Mouse (Mus musculus) lung, embryonic 15.5 days (tissue): ENCODE results near the gene Havcr2. TPM values are rescaled to one million over a fixed set of nuclear protein-coding genes. Genes with fewer than 3 reads are reported as not detected.
"Not testable (repeated sequence)": the region's sequence is repeated elsewhere in the genome, so short reads cannot be mapped to it uniquely, and the experiment has no call there.

Experiments
- ATAC-seq: fragments of 200-750 bp; cut with Nextera tagmentation; 2 replicates; pipeline ENCODE4 v1.8.0; 2017; ENCODE audit warnings: moderate number of reproducible peaks, borderline replicate concordance; ENCODE audit not compliant: low FRiP score, low TSS enrichment; ENCODE audit errors: extremely low read depth
- H3K27ac ChIP-seq: fragments of 300-500 bp; sonication (generic); 2 replicates; pipeline ENCODE4 v1.5.1; 2015; ENCODE audit warnings: moderate library complexity, mild to moderate bottlenecking, inconsistent platforms
- H3K27me3 ChIP-seq: fragments of 300-500 bp; sonication (generic); 2 replicates; pipeline ENCODE4 v1.6.1; 2015; ENCODE audit warnings: inconsistent platforms
- H3K36me3 ChIP-seq: fragments of 300-500 bp; sonication (generic); 2 replicates; pipeline ENCODE4 v1.6.1; 2015; ENCODE audit warnings: inconsistent platforms
- H3K4me1 ChIP-seq: fragments of 300-500 bp; sonication (generic); 2 replicates; pipeline ENCODE4 v1.6.1; 2015; ENCODE audit warnings: inconsistent platforms
- H3K4me2 ChIP-seq: fragments of 300-500 bp; sonication (generic); 2 replicates; pipeline ENCODE4 v1.6.1; 2015; ENCODE audit warnings: inconsistent platforms, mild to moderate bottlenecking, moderate library complexity
- H3K4me3 ChIP-seq: fragments of 300-500 bp; sonication (generic); 2 replicates; pipeline ENCODE4 v1.5.1; 2015; ENCODE audit warnings: mild to moderate bottlenecking, inconsistent platforms
- H3K9ac ChIP-seq: fragments of 300-500 bp; sonication (generic); 2 replicates; pipeline ENCODE4 v1.6.1; 2015; ENCODE audit warnings: inconsistent platforms
- H3K9me3 ChIP-seq: fragments of 300-500 bp; sonication (generic); 2 replicates; pipeline ENCODE4 v1.6.1; 2016; ENCODE audit warnings: inconsistent platforms
- WGBS: fragments of 180-500 bp; shearing (Covaris S2); methylation state at CpG from one replicate; pipeline ENCODE4 v1.1.7; 2015; 5-methylcytosine and 5-hydroxymethylcytosine counted together
- polyA plus RNA-seq: library from polyadenylated mRNA; unstranded; fragments of >200 nt; fragmentation: Nextera tagmentation; extraction: Ambion mirVana; gene quantifications from 2 replicates; pipeline ENCODE4 v1.2.1, GENCODE M21; 2015

Gene Havcr2
- polyA plus RNA-seq, 1 experiment from 2014 or later: 0.15 TPM

GRCm38 (mm10) chr11:46466878-46467277 is 12.1 kb downstream of the Havcr2 start:
- Histone ChIP-seq H3K9ac (no peak overlapping the region), H3K4me1 (no peaks in the 10 kb centered on the region), H3K9me3 (no peaks in the 10 kb centered on the region), H3K4me3 (no peak overlapping the region), H3K27ac (no peak overlapping the region), H3K4me2 (no peak overlapping the region), H3K36me3 (no peaks in the 10 kb centered on the region), H3K27me3 (no peaks in the 10 kb centered on the region)
- WGBS: 91% methylated on average over 2 of the region's 2 CpGs
- no peak for ATAC-seq

DNA sequence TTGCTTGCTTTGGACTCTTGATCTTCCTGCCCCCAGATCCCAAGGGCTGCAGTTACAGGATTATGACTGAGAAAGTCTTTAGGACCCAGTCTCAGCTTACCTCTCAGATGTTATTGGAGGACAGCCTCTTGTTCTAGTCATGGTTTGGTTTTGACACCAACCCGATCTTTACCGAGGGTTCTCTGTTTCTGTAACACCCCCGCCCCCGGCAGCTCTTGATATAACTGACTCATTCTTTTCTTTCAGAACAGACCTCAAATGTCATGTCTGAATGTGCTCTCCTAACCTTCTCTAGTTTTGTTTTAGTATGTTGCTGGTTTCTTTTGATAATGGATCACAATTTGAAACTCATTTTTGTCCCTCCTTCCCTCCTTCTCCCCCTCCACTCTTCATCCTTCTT is 19.5 kb downstream of the Havcr2 start:
- ATAC-seq: no peak
- no peak overlapping the region for H3K4me2 ChIP-seq
- WGBS: 84% methylated on average over 4 of the region's 4 CpGs

DNA sequence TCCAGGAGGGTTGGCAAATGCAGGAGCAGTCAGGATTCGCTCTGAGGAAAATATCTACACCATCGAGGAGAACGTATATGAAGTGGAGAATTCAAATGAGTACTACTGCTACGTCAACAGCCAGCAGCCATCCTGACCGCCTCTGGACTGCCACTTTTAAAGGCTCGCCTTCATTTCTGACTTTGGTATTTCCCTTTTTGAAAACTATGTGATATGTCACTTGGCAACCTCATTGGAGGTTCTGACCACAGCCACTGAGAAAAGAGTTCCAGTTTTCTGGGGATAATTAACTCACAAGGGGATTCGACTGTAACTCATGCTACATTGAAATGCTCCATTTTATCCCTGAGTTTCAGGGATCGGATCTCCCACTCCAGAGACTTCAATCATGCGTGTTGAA is 24.6 kb downstream of the Havcr2 start:
- Histone ChIP-seq H3K36me3 (no peaks in the 10 kb centered on the region), H3K4me2 (no peak overlapping the region), H3K4me1 (no peaks in the 10 kb centered on the region), H3K9me3 (no peaks in the 10 kb centered on the region), H3K4me3 (no peak overlapping the region), H3K27me3 (no peaks in the 10 kb centered on the region), H3K27ac (no peak overlapping the region), H3K9ac (no peak overlapping the region)
- WGBS: 68% methylated on average over 9 of the region's 9 CpGs
- ATAC-seq: no peak

More for the DNA sequence above, 19.5 kb downstream of the Havcr2 start:
- Histone ChIP-seq H3K36me3 (no peaks in the 10 kb centered on the region), H3K4me3 (no peak overlapping the region), H3K27ac (no peak overlapping the region), H3K27me3 (no peaks in the 10 kb centered on the region), H3K9ac (no peak overlapping the region), H3K4me1 (no peaks in the 10 kb centered on the region), H3K9me3 (no peaks in the 10 kb centered on the region)

- H3K4me2 ChIP-seq: no peak overlapping the region
- H3K9me3 ChIP-seq: no peaks in the 10 kb centered on the region
- H3K27me3 ChIP-seq: no peaks in the 10 kb centered on the region
- no peak overlapping the region for H3K9ac ChIP-seq
- 70% methylated on average over 7 of the region's 7 CpGs for WGBS
- no peaks in the 10 kb centered on the region for H3K4me1 ChIP-seq
- no peak overlapping the region for H3K27ac ChIP-seq
- no peak overlapping the region for H3K4me3 ChIP-seq
- H3K36me3 ChIP-seq: no peaks in the 10 kb centered on the region
- no peak for ATAC-seq
These were observed 25.8 kb downstream of the Havcr2 start for GRCm38 (mm10) chr11:46480517-46480916.

DNA sequence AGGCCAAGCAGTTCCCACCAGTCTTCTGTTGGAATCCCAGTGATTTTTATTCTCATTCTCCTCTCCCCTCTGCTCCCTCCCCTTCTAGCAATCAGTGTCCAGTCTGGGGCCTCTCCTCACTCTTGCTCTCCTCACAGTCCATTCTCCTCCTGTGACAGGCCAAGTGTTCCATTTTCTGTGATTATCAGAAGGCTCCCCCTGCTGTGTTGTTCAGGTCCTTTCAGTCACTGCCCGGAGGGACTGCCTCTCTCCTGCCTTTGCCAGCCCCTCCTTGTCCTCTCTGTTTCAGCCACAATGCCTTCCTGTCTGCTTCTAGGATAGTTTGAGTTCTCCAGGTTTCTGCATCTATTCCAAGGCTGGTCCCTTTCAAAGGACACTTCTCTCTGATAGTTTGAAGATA is 33.5 kb downstream of the Havcr2 start:
- Histone ChIP-seq H3K36me3 (no peaks in the 10 kb centered on the region), H3K9me3 (no peaks in the 10 kb centered on the region), H3K4me2 (no peak overlapping the region), H3K4me3 (no peak overlapping the region), H3K9ac (no peak overlapping the region), H3K27me3 (no peaks in the 10 kb centered on the region), H3K4me1 (no peaks in the 10 kb centered on the region), H3K27ac (no peak overlapping the region)
- ATAC-seq: no peak
- 26% methylated on average over 1 of the region's 1 CpGs for WGBS

- Histone ChIP-seq H3K27me3 (no peaks in the 10 kb centered on the region), H3K4me3 (no peak overlapping the region), H3K9me3 (no peaks in the 10 kb centered on the region), H3K9ac (no peak overlapping the region), H3K4me2 (no peak overlapping the region), H3K4me1 (no peaks in the 10 kb centered on the region), H3K27ac (no peak overlapping the region), H3K36me3 (no peaks in the 10 kb centered on the region)
- 77% methylated on average over 2 of the region's 2 CpGs for WGBS
- no peak for ATAC-seq
These were observed 33.9 kb downstream of the Havcr2 start for GRCm38 (mm10) chr11:46488650-46489049.

DNA sequence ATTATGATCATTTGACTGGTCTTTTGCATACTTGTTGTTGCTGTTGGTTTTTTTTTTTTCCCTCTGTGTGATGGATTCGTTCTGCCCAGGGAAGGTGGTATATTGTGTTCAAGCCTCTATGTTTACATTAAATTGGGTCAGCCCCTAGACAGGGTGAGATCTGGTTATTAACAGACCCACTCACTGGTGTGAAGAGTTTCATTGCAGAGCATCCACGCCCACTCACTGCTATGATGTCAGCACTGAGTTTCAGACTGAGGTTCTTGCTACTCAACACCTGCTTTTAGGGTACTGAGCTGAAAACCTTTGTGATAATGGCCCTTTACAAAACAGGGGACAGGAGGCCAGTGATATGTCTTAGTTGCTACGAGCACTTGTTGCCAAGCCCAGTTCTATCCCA is 52.4 kb downstream of the Havcr2 start:
- Histone ChIP-seq H3K4me1 (no peaks in the 10 kb centered on the region), H3K27me3 (no peaks in the 10 kb centered on the region), H3K4me3 (no peak overlapping the region), H3K36me3 (no peaks in the 10 kb centered on the region), H3K27ac (no peak overlapping the region), H3K9ac (no peak overlapping the region), H3K4me2 (no peak overlapping the region), H3K9me3 (no peaks in the 10 kb centered on the region)
- ATAC-seq: no peak
- WGBS: 64% methylated on average over 3 of the region's 3 CpGs

DNA sequence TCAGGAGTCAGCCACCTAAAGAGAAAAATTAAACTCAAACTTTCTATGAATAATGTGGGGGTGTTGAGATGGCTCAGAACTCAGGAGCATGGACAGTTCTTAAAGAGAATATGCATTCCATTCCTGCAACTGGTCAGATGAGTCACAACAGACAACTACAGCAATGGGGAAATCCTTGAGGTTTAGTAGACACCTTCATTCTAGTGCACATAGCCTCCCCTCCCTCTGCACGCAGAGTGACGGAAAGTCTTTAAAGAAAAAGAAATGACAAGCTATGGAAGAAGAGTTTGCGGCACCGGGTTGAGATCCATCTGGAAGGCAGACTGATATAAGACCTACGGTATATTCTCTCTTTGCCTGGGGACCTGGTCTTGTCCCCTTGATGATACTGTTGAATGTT is 55.2 kb downstream of the Havcr2 start:
- no peaks in the 10 kb centered on the region for H3K36me3 ChIP-seq
- no peak overlapping the region for H3K27ac ChIP-seq
- H3K4me3 ChIP-seq: no peak overlapping the region
- H3K27me3 ChIP-seq: no peaks in the 10 kb centered on the region
- H3K9ac ChIP-seq: no peak overlapping the region
- no peak overlapping the region for H3K4me2 ChIP-seq
- 94% methylated on average over 5 of the region's 5 CpGs for WGBS
- no peaks in the 10 kb centered on the region for H3K9me3 ChIP-seq
- ATAC-seq: no peak
- no peaks in the 10 kb centered on the region for H3K4me1 ChIP-seq

DNA sequence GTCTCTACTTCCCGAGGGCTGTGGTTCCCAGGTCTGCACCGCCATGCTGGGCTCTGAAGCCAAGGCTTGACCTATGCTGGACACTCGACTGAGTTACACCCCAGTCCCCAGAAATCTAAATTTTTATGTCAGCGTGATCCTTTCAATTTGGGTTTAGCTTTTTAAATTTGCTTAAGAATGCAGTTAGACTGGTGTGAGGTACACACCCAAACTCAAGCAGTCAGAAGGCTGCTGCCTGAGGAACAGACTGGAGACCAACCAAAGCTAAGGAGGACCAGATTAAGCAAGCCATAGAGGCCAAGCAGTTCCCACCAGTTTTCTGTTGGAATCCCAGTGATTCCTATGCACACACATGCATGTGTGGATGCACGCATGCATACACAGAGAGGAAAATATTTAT is 66.6 kb downstream of the Havcr2 start:
- 82% methylated on average over 5 of the region's 5 CpGs for WGBS
- H3K27ac ChIP-seq: not testable (repeated sequence)

DNA sequence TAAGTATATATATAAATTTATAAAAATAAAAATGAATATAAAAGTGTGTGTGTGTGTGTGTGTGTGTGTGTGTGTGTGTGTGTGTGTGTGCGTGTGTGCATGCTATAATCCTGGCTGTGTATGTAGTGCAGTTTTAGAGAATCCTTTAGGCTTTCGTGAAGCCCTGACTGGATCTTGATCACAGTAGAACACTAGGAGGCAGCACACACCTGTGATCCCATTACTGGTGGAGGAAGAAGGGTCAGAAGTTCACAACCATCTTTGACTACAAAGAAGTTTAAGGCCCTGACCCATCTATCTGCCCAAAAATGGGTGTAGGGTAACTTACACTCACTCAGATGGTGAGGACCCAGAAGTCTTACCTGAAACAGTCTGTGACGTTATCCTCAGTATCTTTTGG is 68.0 kb downstream of the Havcr2 start:
- Histone ChIP-seq H3K4me3 (no peak overlapping the region), H3K27me3 (no peaks in the 10 kb centered on the region), H3K9me3 (no peaks in the 10 kb centered on the region), H3K4me1 (no peaks in the 10 kb centered on the region), H3K9ac (no peak overlapping the region), H3K4me2 (no peak overlapping the region), H3K27ac (no peak overlapping the region), H3K36me3 (no peaks in the 10 kb centered on the region)
- no peak for ATAC-seq
- 71% methylated on average over 3 of the region's 3 CpGs for WGBS

More for the DNA sequence above, 66.6 kb downstream of the Havcr2 start:
- H3K4me2 ChIP-seq, H3K36me3 ChIP-seq, ATAC-seq, H3K9ac ChIP-seq, H3K4me3 ChIP-seq, H3K4me1 ChIP-seq, H3K27me3 ChIP-seq, H3K9me3 ChIP-seq: not testable (repeated sequence)

- Histone ChIP-seq H3K4me1 (no peaks in the 10 kb centered on the region), H3K9ac (no peak within 1 kb of the TSS), H3K9me3 (no peaks in the 10 kb centered on the region), H3K27me3 (no peaks in the 10 kb centered on the region), H3K27ac (no peak within 1 kb of the TSS), H3K4me3 (no peak within 1 kb of the TSS), H3K36me3 (no peaks in the 10 kb centered on the region), H3K4me2 (no peak within 1 kb of the TSS)
- 78% methylated on average over 2 of the region's 2 CpGs for WGBS
- no peak for ATAC-seq
These were observed 69.2 kb downstream of the Havcr2 start, which contains the start of gene Gm12169 for GRCm38 (mm10) chr11:46523912-46524311. Gm12169 (plus strand) TSS chr11:46524212.

DNA sequence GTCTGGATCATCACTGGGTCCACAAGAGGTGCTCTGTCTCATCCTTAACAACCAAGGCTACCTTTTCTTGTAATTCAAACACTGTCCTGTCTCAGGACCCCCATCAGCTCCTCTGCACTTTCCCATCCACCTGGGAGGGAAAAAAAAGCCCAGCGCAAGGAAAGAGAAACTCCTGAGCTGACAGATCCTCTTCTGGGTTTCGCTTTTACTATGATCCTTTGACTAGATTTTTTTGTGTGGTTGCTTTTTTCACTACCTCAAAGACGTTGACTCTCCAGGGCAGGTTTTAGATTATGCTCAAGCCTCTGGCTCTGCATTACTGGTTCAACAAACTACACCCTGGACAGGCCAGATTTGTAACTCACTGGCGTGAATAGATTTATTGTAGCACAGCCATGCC is 75.4 kb downstream of the Havcr2 start:
- ATAC-seq: no peak
- H3K27ac ChIP-seq: no peak overlapping the region
- no peak overlapping the region for H3K4me2 ChIP-seq
- no peaks in the 10 kb centered on the region for H3K9me3 ChIP-seq
- no peaks in the 10 kb centered on the region for H3K27me3 ChIP-seq
- H3K36me3 ChIP-seq: no peaks in the 10 kb centered on the region
- H3K9ac ChIP-seq: no peak overlapping the region
- no peaks in the 10 kb centered on the region for H3K4me1 ChIP-seq
- 52% methylated on average over 4 of the region's 4 CpGs for WGBS
- no peak overlapping the region for H3K4me3 ChIP-seq
